Mouse (Mus musculus) G1E-ER4 (cell line): ENCODE results near the gene Fetub. TPM values are rescaled to one million over a fixed set of nuclear protein-coding genes. Genes with fewer than 3 reads are reported as not detected.
A peak's percentile ranks its signal among the peaks of the same experiment; 100 is the strongest.

Experiments
- GATA1 ChIP-seq: IDR thresholded peaks from one replicate; pipeline ENCODE4 v1.8.0; 2012; ENCODE audit warnings: low read length, inconsistent platforms
- polyA plus RNA-seq: library from polyadenylated mRNA; stranded (reverse); fragments of >175 nt; gene quantifications from 2 replicates; pipeline ENCODE4 v1.2.3, GENCODE M21; 2012

Gene Fetub
- 3.9 and 4.9 TPM in 2 replicates for polyA plus RNA-seq

GRCm38 (mm10) chr16:22918034-22918433 lies at the start of gene Fetub:
Fetub (plus strand) TSS chr16:22918334.
- no peak for TF ChIP-seq GATA1

DNA sequence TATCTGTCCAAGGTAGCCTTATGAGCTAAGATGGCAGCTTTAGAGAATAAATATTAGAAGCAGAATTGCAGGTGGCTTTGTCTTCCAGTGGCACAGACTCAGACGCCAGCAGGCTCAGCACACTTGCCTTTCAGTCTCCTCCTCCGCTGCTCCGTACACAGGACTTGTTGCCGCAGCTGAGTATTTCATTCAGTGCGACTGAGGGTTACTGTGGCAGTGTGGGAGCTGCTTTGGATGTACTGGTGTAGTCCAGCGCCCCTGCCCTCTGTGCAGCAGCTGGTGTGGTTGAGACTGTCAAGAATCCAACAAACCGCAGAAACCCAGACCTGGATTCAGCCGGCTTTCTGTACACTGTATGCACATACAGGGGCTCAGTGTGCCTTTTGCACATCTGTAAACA lies 45.7 kb upstream of the Fetub start:
- no peak for TF ChIP-seq GATA1

DNA sequence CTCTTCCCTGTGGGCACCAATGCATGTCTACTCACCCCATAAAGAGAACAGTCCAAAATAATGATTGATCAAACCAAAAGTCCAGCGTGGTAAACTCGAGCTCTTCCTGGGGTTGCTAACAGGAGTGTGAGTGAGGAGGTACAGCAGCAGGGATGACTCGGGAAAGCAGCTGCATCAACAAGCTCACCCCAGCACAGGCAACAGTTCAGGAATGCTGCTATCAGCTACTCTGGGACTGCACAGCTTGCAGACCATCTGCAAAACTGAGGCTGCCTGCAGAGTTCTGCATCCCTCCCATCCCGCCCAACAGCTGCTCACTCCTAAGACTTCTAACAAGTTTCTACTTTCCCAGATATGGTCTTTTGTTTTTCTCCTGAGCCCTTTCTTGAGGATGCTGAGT lies 44.8 kb upstream of the Fetub start:
- TF ChIP-seq GATA1 = no peak

DNA sequence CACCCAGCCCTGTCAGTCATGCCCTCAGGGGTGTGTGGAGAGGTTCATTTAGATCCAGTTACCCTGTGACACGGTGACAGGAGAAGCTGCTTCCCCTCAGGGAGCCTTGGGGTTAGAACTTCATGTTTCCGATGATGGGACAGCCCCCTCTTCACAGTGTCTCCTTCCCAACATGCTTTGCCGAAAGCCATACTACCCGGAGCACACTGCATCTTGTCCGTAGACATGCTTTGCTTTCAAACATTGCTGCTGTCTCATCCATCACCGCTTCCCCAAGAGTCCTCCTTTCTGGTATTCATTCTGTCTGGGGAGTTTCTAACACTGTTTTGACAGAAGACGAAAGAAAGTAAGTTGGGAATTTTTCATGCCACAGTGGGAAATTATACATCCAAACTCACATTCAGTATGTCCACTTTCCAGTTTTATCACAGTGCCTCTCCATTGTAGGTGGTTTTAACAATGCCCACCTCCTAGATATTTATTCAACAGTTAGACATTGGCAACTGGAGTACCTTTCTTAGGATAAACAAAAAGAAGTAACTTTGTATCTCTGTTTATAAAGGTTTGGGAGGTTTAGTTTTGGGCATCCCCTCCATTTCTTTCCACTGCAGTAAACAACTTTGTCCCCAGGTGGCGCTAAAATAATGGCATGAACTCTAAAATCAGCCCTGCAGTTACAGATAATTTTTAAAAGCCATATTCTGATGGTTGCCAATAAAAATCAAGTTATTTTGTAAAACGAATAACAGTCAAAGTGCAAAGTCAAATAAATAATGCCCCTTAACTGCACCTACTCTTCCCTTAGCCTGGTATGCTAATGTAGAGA lies 41.7 kb upstream of the Fetub start:
- TF ChIP-seq GATA1 = no peak

DNA sequence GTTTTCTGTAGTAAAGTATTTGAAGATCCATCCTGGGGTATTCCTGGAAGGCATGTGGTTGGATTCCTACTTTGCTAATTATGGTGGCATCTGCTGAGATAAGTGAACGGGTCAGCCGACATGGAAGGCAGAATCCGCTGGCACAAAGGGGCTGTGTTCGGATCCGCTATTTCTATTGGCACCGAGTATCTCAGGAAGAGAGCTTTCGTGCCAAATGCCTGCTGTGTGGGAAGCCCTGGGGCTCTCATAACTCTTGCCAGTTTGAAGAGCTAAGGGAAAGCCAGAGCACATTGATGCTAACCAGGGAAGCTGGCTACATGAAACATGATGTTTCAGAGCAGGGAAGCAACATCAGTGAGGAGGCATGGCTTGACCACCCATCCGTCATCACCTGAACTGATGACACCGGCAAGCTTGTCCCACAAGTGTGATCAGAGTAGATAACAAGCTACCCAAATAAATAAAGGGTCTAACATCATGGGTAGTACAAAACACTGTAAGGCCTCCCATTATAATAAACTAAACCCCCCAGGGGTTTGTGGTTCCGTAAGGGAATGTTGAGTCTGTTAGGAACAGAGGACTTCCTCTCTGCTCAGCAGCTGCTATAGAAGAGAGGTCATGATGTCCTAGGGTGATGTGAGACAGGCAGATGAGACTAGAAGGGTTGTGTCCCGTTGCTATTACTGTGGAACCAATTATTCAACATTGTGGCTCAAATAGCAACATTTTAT lies 40.3 kb upstream of the Fetub start:
- no peak for TF ChIP-seq GATA1

GRCm38 (mm10) chr16:22878716-22879115 lies 39.4 kb upstream of the Fetub start:
- no peak for TF ChIP-seq GATA1

GRCm38 (mm10) chr16:22879945-22880595 lies 38.1 kb upstream of the Fetub start:
- TF ChIP-seq GATA1 = no peak

DNA sequence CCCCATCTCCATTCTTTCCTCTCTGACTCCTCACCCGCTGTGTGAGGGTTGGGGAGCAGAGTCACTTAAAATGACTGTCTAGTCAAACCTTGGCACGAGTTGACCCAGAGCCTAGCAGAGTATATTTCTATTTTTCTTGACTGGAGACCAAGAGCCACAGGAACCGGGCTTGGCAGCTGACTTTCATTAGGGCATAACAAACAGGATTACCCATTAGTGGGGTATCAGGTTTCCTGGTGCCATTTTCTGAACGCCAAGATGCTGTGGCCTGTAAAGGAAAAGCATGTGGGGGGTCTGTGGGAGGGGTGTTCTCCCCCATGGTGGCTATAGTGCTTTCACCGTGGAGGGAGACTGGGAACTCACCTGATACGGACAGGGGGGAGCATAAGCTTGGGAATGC lies 37.2 kb upstream of the Fetub start:
- TF ChIP-seq GATA1 = no peak

DNA sequence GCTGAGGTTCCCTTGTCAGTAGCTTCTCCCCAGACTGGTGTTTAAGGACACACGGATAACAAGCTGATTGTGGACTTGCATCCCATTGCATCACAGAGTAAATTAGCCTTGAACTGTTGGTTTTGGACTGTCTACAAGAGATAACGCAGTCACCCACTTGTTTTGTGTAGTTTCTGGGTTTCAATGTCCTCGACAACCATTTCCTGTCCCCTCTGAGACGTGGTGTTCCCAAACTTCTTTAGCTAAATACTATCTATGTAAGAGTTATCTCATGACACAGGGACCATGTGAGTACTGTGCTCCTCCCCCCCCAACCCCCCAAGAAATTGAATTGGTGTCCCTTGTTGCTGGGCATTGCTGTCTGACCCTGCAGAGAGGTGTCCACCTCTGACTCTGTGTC lies 36.6 kb upstream of the Fetub start:
- peak; percentile 57 for TF ChIP-seq GATA1

DNA sequence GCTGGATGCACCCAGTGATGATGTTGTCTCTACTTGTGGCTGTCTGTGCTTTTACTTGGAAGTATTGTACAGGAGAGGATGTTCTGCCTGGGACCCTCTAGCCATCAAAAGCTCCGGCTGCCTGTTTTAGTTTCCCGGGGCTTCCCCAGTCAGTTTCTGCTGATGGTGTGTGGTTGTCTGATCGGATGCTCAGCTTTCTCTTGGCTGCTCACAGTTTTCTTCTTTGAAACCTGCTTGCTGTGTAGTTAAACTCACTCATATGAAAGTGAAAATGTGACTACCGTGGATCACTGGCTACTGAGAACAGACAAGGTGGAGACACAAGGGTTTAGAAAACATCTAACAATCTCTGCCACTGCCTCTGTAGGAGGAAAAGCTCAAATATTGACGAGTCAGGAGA lies 34.7 kb upstream of the Fetub start:
- TF ChIP-seq GATA1 = no peak

DNA sequence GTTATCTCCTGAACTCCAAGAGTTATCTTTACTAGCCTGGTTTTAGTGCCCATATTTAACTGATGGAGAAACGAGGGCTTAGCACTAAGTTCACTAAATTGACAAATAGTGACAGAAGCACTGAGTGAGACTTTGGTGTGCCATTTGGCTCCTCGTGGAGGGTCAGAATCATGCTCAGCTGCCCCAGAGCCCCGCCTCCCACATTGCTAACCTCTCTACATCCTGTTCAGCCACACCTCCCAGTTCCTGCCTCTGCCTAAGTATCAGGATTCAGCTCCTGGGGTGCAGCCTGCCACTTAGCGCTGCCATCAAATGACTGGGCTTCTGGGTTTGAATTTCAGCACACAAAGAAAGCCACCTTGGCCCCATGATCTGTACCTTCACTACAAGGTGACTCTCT lies 32.8 kb upstream of the Fetub start:
- no peak for TF ChIP-seq GATA1

- TF ChIP-seq GATA1 = no peak
These were observed 31.4 kb upstream of the Fetub start for GRCm38 (mm10) chr16:22886726-22887125.

DNA sequence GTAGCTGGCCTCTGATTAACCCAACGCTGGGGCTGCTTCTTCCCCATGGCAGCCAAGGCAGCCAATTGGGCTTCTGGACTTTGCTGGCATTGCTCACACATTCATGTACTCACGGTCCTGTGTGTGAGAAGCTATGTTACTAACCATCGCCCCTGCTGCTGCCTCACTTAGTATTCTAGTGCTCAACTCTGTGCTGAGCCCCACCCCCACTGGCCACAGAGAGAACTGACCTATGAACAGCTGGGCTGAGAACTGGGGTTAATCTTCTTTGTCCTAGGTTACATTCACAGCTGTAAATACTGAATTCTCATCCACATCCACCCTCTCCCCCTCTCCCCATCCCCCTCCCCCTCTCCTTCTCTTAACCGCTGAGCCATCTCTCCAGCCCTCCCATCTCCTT lies 29.3 kb upstream of the Fetub start:
- no peak for TF ChIP-seq GATA1

DNA sequence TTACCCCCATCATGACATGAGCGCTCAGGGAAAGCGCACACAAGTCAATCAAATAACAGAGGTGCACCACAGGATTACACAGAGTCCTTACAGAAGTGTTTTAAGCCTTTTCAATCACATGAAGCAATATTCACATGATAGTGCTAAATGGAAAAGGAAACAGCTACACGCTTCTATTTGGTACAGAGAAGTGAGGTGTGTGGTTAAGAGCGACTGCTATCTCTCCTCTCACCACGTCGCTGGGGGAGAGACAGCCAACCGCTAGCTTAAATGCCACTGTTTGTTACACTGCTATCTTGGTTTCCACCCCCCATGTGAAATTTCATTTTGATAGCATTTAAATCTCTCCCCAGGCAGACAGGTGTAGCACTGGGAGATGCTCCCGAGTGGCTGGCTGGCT lies 28.4 kb upstream of the Fetub start:
- TF ChIP-seq GATA1 = no peak

DNA sequence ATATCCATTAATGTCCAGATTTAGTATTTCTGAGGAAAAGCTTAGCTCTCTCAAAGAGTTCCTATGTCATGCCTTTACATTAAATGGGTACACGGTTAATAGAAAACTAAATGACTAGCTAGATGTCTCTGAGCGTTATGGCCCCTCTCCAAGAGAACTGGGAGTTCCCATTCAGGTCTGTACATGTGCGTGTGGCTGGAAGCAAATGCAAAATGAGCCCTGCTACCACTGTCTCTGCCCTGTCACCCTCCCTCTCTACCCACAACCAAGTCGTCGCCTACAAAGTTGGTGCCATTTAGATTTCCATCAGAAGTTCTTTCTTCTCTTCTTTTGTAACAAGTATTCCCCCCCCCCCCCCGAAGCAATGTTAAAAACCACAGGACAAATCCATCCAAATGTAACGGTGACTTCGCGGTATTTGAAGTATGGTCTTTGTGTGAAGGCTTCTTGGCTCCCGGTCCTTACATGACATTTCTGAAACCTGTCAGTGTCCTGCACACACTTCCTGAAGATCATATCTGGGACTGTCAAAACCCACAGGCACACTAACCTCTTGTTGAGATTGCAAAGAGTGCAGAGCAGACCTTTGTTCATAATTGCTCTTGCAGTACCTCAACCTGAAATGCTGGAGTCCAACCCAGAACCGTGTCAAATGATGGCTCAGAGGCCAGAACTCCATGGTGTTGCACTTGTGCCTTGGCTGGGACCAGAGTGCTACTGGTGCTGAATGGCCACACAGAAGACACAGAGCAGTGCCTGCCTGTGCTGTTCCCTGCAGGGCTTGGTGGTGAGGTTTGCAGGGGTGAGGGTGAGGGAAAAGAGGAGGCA lies 27.2 kb upstream of the Fetub start, which contains the start of gene Ahsg:
TSS of gene Ahsg (plus strand) at position 595 of the 828 bp plus-strand sequence.
- no peak for TF ChIP-seq GATA1
